Mouse (Mus musculus) MEL (cell line): ENCODE results near the gene Rnase10.

Experiments
- BHLHE40 ChIP-seq: IDR thresholded peaks from 2 replicates; pipeline ENCODE4 v1.6.1; 2012; ENCODE audit warnings: low read depth, mild to moderate bottlenecking, inconsistent platforms, low read length, improper control_type of control experiment, borderline replicate concordance
- CHD1 ChIP-seq: IDR thresholded peaks from 2 replicates; pipeline ENCODE4 v1.6.1; 2012; ENCODE audit warnings: low read depth, mild to moderate bottlenecking, inconsistent platforms, low read length, improper control_type of control experiment
- CHD2 ChIP-seq: IDR thresholded peaks from 2 replicates; pipeline ENCODE4 v1.6.1; 2011; ENCODE audit warnings: low read length, improper control_type of control experiment
- CTCF ChIP-seq, 3 experiments: IDR thresholded peaks in 2 of 3; conservative IDR thresholded peaks in 1 of 3; 2 replicates each; pipeline ENCODE4 v1.5.1; 2011 to 2012; ENCODE audit warnings: low read length in 3 of 3, low read depth in 2 of 3, mild to moderate bottlenecking in 2 of 3, improper control_type of control experiment in 1 of 3, inconsistent platforms in 1 of 3, mixed read lengths in 1 of 3, moderate library complexity in 1 of 3; ENCODE audit not compliant: control insufficient read depth in 1 of 3, insufficient read depth in 1 of 3, poor library complexity in 1 of 3, severe bottlenecking in 1 of 3
- E2F4 ChIP-seq: IDR thresholded peaks from 2 replicates; pipeline ENCODE4 v1.6.1; 2011; ENCODE audit warnings: low read depth, low read length, improper control_type of control experiment, borderline replicate concordance
- ELF1 ChIP-seq: IDR thresholded peaks from 2 replicates; pipeline ENCODE4 v1.6.1; 2014; ENCODE audit warnings: low read depth, mild to moderate bottlenecking, inconsistent platforms, low read length, improper control_type of control experiment, moderate library complexity
- HCFC1 ChIP-seq: IDR thresholded peaks from 2 replicates; pipeline ENCODE4 v1.6.1; 2012; ENCODE audit warnings: low read depth, mild to moderate bottlenecking, inconsistent platforms, low read length, improper control_type of control experiment, moderate library complexity
- MAZ ChIP-seq: IDR thresholded peaks from 2 replicates; pipeline ENCODE4 v1.6.1; 2012; ENCODE audit warnings: low read depth, mild to moderate bottlenecking, inconsistent platforms, low read length, improper control_type of control experiment
- POLR2A ChIP-seq, 2 experiments: IDR thresholded peaks; 2 replicates each; pipeline ENCODE4 v1.6.1; 2011 to 2012; ENCODE audit warnings: low read length in 2 of 2, mild to moderate bottlenecking in 2 of 2, control low read depth in 1 of 2, improper control_type of control experiment in 1 of 2, low read depth in 1 of 2, moderate library complexity in 1 of 2; ENCODE audit not compliant: control insufficient read depth in 1 of 2, insufficient read depth in 1 of 2, poor library complexity in 1 of 2
- SIN3A ChIP-seq: IDR thresholded peaks from 2 replicates; pipeline ENCODE4 v1.6.1; 2012; ENCODE audit warnings: low read length, improper control_type of control experiment, inconsistent platforms
- TBP ChIP-seq: IDR thresholded peaks from 2 replicates; pipeline ENCODE4 v1.8.0; 2011; ENCODE audit warnings: low read depth, low read length, improper control_type of control experiment
- TCF12 ChIP-seq: IDR thresholded peaks from 2 replicates; pipeline ENCODE4 v1.6.1; 2014; ENCODE audit warnings: low read depth, mild to moderate bottlenecking, inconsistent platforms, low read length, improper control_type of control experiment, moderate library complexity
- ZKSCAN1 ChIP-seq: IDR thresholded peaks from 2 replicates; pipeline ENCODE4 v1.6.1; 2012; ENCODE audit warnings: low read depth, mild to moderate bottlenecking, inconsistent platforms, low read length, improper control_type of control experiment, moderate library complexity

DNA sequence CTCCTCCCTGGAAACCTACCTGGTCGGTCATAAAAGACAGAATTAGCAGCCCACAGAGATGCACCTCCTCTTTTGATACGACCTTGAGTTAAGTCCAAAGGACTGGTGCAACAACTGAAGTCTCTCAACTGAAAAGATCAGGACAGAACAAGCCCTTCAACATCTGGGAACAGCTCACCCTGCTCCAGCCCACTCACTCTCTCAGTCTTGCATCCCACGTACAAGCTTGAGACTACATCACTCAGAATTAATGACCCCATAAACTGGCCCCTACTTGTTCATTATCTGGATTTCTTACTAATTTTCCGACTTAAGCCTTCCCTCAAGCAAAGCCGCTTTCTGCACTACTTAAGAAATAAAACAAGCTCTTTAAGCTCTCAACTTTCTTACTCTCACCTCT lies 45.6 kb downstream of the Rnase10 start:
- TF ChIP-seq CTCF (IDR thresholded peaks at IDR 0.05 in 2 of 3, conservative IDR thresholded peaks at IDR 0.05 in 1 of 3; ENCODE audit: control insufficient read depth in 1 of 3, insufficient read depth in 1 of 3, low read depth in 2 of 3, low read length in 3 of 3, poor library complexity in 1 of 3, severe bottlenecking in 1 of 3) (no peak), TCF12 (no peak), MAZ (no peak), POLR2A (IDR thresholded peaks at IDR 0.05; ENCODE audit: control insufficient read depth in 1 of 2, insufficient read depth in 1 of 2, low read depth in 1 of 2, low read length in 2 of 2, poor library complexity in 1 of 2) (no peak), BHLHE40 (no peak), CHD2 (no peak), E2F4 (no peak), CHD1 (no peak), TBP (no peak), HCFC1 (no peak), ZKSCAN1 (no peak), ELF1 (no peak), SIN3A (no peak)
